Mouse (Mus musculus): ENCODE measurements around the gene C1ql1. TPM values are rescaled to one million over a fixed set of nuclear protein-coding genes. Genes with fewer than 3 reads are reported as not detected.

C1ql1 gene
- polyA plus RNA-seq, 1 experiment from 2014 or later, result 0.12 TPM

- no peak overlapping the region for H3K4me3 ChIP-seq (ENCODE audit: low read depth, low read length)
- no peak for ATAC-seq
- H3K9me3 ChIP-seq (ENCODE audit: low read length), result no peaks in the 10 kb centered on the region
- TF ChIP-seq CTCF (IDR thresholded peaks at IDR 0.05; ENCODE audit: low read depth), result no peak
- no peak for TF ChIP-seq EP300 (IDR thresholded peaks at IDR 0.05; ENCODE audit: low read depth)
- no peaks in the 10 kb centered on the region for H3K36me3 ChIP-seq (replicated peaks; ENCODE audit: insufficient read depth, low read length)
- H3K27ac ChIP-seq (ENCODE audit: low read depth), result no peak overlapping the region
- H3K4me1 ChIP-seq (ENCODE audit: insufficient read depth), result peaks cover 7% of the 10 kb centered on the region
- DNase-seq, result no peak
- WGBS (ENCODE audit: insufficient replicate concordance), result 32% methylated on average over 6 of the region's 6 CpGs
- no peak overlapping the region for H3K9ac ChIP-seq (replicated peaks)
- H3K27me3 ChIP-seq (ENCODE audit: insufficient read depth, low read length), result peaks cover 64% of the 10 kb centered on the region
- H3K4me2 ChIP-seq (ENCODE audit: low read depth, low read length), result no peak overlapping the region
These were observed 6.4 kb upstream of the C1ql1 start for GRCm38 (mm10) chr11:102952922-102953321.

- H3K9ac ChIP-seq (replicated peaks), result peak overlapping the region; percentile 52
- DNase-seq, result peak; percentile 28
- H3K4me1 ChIP-seq (ENCODE audit: insufficient read depth), result peaks cover 14% of the 10 kb centered on the region
- no peaks in the 10 kb centered on the region for H3K9me3 ChIP-seq (ENCODE audit: low read length)
- H3K36me3 ChIP-seq (replicated peaks; ENCODE audit: insufficient read depth, low read length), result no peaks in the 10 kb centered on the region
- no peak for ATAC-seq
- no peak overlapping the region for H3K27ac ChIP-seq (ENCODE audit: low read depth)
- no peak for TF ChIP-seq CTCF (IDR thresholded peaks at IDR 0.05; ENCODE audit: low read depth)
- no peak for TF ChIP-seq EP300 (IDR thresholded peaks at IDR 0.05; ENCODE audit: low read depth)
- H3K4me2 ChIP-seq (ENCODE audit: low read depth, low read length), result peak overlapping the region; percentile 81
- peaks cover 89% of the 10 kb centered on the region for H3K27me3 ChIP-seq (ENCODE audit: insufficient read depth, low read length)
- 2% methylated on average over 51 of the region's 51 CpGs for WGBS (ENCODE audit: insufficient replicate concordance)
- H3K4me3 ChIP-seq (ENCODE audit: low read depth, low read length), result peak overlapping the region; percentile 54
These were observed 1.8 kb upstream of the C1ql1 start for GRCm38 (mm10) chr11:102948043-102948961.

GRCm38 (mm10) chr11:102946992-102947343, 480 bp upstream of the C1ql1 start:
- WGBS (ENCODE audit: insufficient replicate concordance), result 7% methylated on average over 8 of the region's 8 CpGs
- Histone ChIP-seq H3K4me1 (ENCODE audit: insufficient read depth) (peaks cover 14% of the 10 kb centered on the region), H3K9ac (replicated peaks) (no peak overlapping the region), H3K4me2 (ENCODE audit: low read depth, low read length) (peak overlapping the region; percentile 53), H3K9me3 (ENCODE audit: low read length) (no peaks in the 10 kb centered on the region), H3K27me3 (ENCODE audit: insufficient read depth, low read length) (peaks cover 95% of the 10 kb centered on the region), H3K27ac (ENCODE audit: low read depth) (no peak overlapping the region), H3K4me3 (ENCODE audit: low read depth, low read length) (peak overlapping the region; percentile 19), H3K36me3 (replicated peaks; ENCODE audit: insufficient read depth, low read length) (no peaks in the 10 kb centered on the region)
- no peak for ATAC-seq
- peak; percentile 37 for TF ChIP-seq CTCF (IDR thresholded peaks at IDR 0.05; ENCODE audit: low read depth)
- TF ChIP-seq EP300 (IDR thresholded peaks at IDR 0.05; ENCODE audit: low read depth), result no peak
- no peak for DNase-seq

GRCm38 (mm10) chr11:102945306-102946264, 903 bp downstream of the C1ql1 start:
- Histone ChIP-seq H3K4me3 (ENCODE audit: low read depth, low read length) (peak overlapping the region; percentile 19; the same call in 1 of the 2 replicates), H3K9ac (replicated peaks) (no peak overlapping the region), H3K9me3 (ENCODE audit: low read length) (no peaks in the 10 kb centered on the region), H3K27ac (ENCODE audit: low read depth) (no peak overlapping the region), H3K4me2 (ENCODE audit: low read depth, low read length) (0 out of 2 replicates have a peak overlapping the region, but pooled peaks have one; percentile 53), H3K4me1 (ENCODE audit: insufficient read depth) (peaks cover 14% of the 10 kb centered on the region), H3K36me3 (replicated peaks; ENCODE audit: insufficient read depth, low read length) (no peaks in the 10 kb centered on the region), H3K27me3 (ENCODE audit: insufficient read depth, low read length) (peaks cover 88% of the 10 kb centered on the region)
- DNase-seq (no peak), ATAC-seq (no peak)
- no peak for TF ChIP-seq EP300 (IDR thresholded peaks at IDR 0.05; ENCODE audit: low read depth)
- no peak for TF ChIP-seq CTCF (IDR thresholded peaks at IDR 0.05; ENCODE audit: low read depth)
- 7% methylated on average over 54 of the region's 54 CpGs for WGBS (ENCODE audit: insufficient replicate concordance)

- no peak for TF ChIP-seq CTCF (IDR thresholded peaks at IDR 0.05; ENCODE audit: low read depth)
- TF ChIP-seq EP300 (IDR thresholded peaks at IDR 0.05; ENCODE audit: low read depth), result no peak
- Histone ChIP-seq H3K27me3 (ENCODE audit: insufficient read depth, low read length) (peaks cover 69% of the 10 kb centered on the region), H3K4me1 (ENCODE audit: insufficient read depth) (peaks cover 10% of the 10 kb centered on the region), H3K36me3 (replicated peaks; ENCODE audit: insufficient read depth, low read length) (no peaks in the 10 kb centered on the region), H3K4me3 (ENCODE audit: low read depth, low read length) (no peak overlapping the region), H3K9ac (replicated peaks) (no peak overlapping the region), H3K4me2 (ENCODE audit: low read depth, low read length) (no peak overlapping the region), H3K9me3 (ENCODE audit: low read length) (no peaks in the 10 kb centered on the region), H3K27ac (ENCODE audit: low read depth) (no peak overlapping the region)
- 46% methylated on average over 6 of the region's 6 CpGs for WGBS (ENCODE audit: insufficient replicate concordance)
- no peak for DNase-seq
- no peak for ATAC-seq
These were observed 5.3 kb downstream of the C1ql1 start for GRCm38 (mm10) chr11:102941236-102941635.
